Mouse (Mus musculus): ENCODE measurements around the gene Sema5a. TPM values are rescaled to one million over a fixed set of nuclear protein-coding genes. Genes with fewer than 3 reads are reported as not detected.

Gene Sema5a
- polyA plus RNA-seq, 1 experiment from 2014 or later = 13.5 TPM

DNA sequence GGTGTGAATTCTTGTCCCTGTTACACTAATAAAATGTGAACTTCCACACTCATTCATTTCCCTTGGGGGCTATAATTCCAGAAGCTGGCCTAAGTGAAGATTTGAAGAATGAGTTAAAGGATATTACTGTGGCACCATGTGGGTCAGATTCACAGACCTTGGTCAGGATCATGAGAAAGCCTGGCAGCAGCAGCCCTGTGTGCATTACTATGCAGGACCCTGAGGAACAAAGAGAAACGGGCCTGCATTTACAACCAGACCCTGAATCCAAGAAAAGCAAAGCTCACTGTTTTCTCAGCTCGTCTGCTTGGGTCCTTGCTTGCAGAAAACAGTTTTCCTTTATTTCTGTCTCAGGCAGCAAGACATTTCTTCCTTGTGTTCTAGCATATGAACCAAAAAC lies 374.6 kb downstream of the Sema5a start:
- Histone ChIP-seq H3K4me2 (ENCODE audit: low read length) (no peak overlapping the region), H3K9me3 (ENCODE audit: control insufficient read depth, low read length) (no peaks in the 10 kb centered on the region), H3K4me1 (replicated peaks; ENCODE audit: control insufficient read depth, insufficient read depth, low read length) (no peaks in the 10 kb centered on the region), H3K27ac (ENCODE audit: low read length) (no peak overlapping the region), H3K27me3 (replicated peaks; ENCODE audit: control insufficient read depth, insufficient read depth, low read length) (no peaks in the 10 kb centered on the region), H3K9ac (replicated peaks; ENCODE audit: low read depth, low read length) (no peak overlapping the region), H3K36me3 (ENCODE audit: control insufficient read depth, insufficient read depth) (no peaks in the 10 kb centered on the region), H3K4me3 (replicated peaks; ENCODE audit: low read length) (no peak overlapping the region)
- 50% methylated on average over 2 of the region's 2 CpGs for WGBS
- ATAC-seq = no peak

DNA sequence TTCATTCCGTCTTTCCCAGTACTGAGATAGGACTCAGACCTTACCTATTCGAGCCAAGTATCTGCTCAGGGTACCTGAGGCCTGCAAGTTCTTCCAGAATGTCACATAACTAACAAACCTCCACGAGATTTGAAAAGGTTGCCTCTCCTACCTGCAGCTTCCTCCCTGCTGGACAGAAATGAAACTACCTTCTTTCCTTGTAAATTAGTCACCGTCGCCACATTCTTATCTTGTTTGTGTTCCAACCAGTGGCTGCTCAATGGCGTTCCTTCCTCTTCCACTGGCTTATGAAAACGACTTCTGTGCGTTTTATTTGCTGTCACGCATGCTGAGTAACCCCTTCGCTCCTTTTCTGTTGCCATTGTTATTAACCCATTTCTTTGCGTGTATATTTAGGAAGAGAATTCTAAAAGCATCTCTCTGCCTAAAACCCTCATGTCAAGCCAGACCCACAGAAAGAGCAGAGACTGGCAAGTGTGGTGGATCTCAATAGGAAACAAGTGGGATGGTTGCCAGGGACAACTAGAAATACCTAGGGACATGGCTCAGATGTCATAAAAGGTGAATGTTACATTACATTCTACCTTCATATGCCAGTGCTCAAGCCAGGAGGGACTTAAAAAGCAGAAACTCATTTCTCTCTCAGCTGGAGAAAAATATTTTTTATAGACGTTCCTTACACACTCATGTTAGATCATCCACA lies 378.6 kb downstream of the Sema5a start:
- H3K9ac ChIP-seq (replicated peaks; ENCODE audit: low read depth, low read length) = no peak overlapping the region
- no peak overlapping the region for H3K4me3 ChIP-seq (replicated peaks; ENCODE audit: low read length)
- H3K4me1 ChIP-seq (replicated peaks; ENCODE audit: control insufficient read depth, insufficient read depth, low read length) = no peaks in the 10 kb centered on the region
- H3K4me2 ChIP-seq (ENCODE audit: low read length) = no peak overlapping the region
- no peaks in the 10 kb centered on the region for H3K36me3 ChIP-seq (ENCODE audit: control insufficient read depth, insufficient read depth)
- H3K27ac ChIP-seq (ENCODE audit: low read length) = no peak overlapping the region
- ATAC-seq = no peak
- WGBS = 81% methylated on average over 12 of the region's 12 CpGs
- no peaks in the 10 kb centered on the region for H3K27me3 ChIP-seq (replicated peaks; ENCODE audit: control insufficient read depth, insufficient read depth, low read length)
- no peaks in the 10 kb centered on the region for H3K9me3 ChIP-seq (ENCODE audit: control insufficient read depth, low read length)

DNA sequence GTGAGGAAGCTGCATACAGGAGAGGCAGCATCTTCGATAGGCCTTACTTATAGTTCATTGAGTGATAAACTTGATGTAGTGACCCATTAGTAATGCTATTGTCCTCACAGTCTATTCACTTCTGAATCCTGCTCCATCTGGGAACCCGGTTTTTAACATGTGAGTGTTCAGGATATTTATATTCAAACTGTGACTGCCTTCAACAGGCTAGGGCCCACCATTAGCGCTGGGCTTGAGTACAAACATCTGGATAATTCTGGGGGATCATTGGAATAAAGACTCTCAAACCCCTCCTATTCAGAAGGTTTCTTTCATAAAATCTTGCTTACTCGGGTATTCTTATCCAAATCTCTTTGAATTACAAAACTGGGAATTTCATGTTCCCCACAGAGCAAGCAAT lies 379.5 kb downstream of the Sema5a start:
- ATAC-seq = no peak
- no peaks in the 10 kb centered on the region for H3K9me3 ChIP-seq (ENCODE audit: control insufficient read depth, low read length)
- WGBS = 24% methylated on average over 4 of the region's 4 CpGs

DNA sequence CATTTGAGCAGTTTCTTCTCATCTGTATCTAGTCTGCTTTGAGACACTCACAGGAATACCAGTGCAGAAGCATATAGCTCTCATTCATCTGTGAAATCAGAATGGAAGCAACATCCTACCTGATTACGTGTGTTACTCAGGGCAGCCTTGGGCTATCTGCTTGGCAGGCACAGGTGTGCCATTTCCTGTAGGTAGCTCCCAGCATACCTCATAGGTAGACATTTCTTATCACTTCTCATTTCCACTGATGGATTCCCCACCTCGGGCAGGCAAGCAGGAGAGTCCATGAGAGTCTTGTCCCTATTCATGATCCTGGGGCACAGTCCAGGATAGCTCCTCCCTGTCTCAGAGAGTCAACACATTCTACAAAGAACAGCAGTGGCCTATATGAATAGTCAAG lies 381.4 kb downstream of the Sema5a start:
- no peak for ATAC-seq
- H3K4me3 ChIP-seq (replicated peaks; ENCODE audit: low read length) = no peak overlapping the region
- H3K4me2 ChIP-seq (ENCODE audit: low read length) = no peak overlapping the region
- H3K27ac ChIP-seq (ENCODE audit: low read length) = no peak overlapping the region
- no peak overlapping the region for H3K9ac ChIP-seq (replicated peaks; ENCODE audit: low read depth, low read length)
- H3K4me1 ChIP-seq (replicated peaks; ENCODE audit: control insufficient read depth, insufficient read depth, low read length) = no peaks in the 10 kb centered on the region
- no peaks in the 10 kb centered on the region for H3K36me3 ChIP-seq (ENCODE audit: control insufficient read depth, insufficient read depth)
- no peaks in the 10 kb centered on the region for H3K9me3 ChIP-seq (ENCODE audit: control insufficient read depth, low read length)
- WGBS = 94% methylated on average over 2 of the region's 2 CpGs
- no peaks in the 10 kb centered on the region for H3K27me3 ChIP-seq (replicated peaks; ENCODE audit: control insufficient read depth, insufficient read depth, low read length)

More for the DNA sequence above, 379.5 kb downstream of the Sema5a start:
- no peak overlapping the region for H3K9ac ChIP-seq (replicated peaks; ENCODE audit: low read depth, low read length)
- no peaks in the 10 kb centered on the region for H3K27me3 ChIP-seq (replicated peaks; ENCODE audit: control insufficient read depth, insufficient read depth, low read length)
- no peak overlapping the region for H3K27ac ChIP-seq (ENCODE audit: low read length)
- H3K4me2 ChIP-seq (ENCODE audit: low read length) = no peak overlapping the region
- no peaks in the 10 kb centered on the region for H3K4me1 ChIP-seq (replicated peaks; ENCODE audit: control insufficient read depth, insufficient read depth, low read length)
- H3K36me3 ChIP-seq (ENCODE audit: control insufficient read depth, insufficient read depth) = no peaks in the 10 kb centered on the region
- no peak overlapping the region for H3K4me3 ChIP-seq (replicated peaks; ENCODE audit: low read length)

DNA sequence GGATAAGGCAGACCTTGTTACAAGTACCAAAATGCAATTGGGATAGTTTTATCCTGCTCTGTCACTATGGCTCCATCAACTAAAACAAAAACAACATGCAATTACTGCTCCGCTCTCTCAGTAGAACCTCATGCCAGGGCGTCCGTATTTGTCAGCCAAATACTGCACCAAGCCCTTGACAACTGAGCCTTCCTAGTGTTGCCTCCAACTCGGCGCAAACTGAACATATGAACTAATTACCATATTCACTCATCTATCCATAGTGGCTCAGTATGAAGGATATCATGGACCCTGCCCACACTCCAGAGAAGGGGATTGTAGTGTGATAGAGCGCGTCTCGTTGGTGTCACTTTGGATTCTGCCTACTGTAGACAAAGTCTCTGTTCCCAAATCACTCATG lies 389.1 kb downstream of the Sema5a start:
- Histone ChIP-seq H3K9ac (replicated peaks; ENCODE audit: low read depth, low read length) (no peak overlapping the region), H3K27ac (ENCODE audit: low read length) (no peak overlapping the region), H3K9me3 (ENCODE audit: control insufficient read depth, low read length) (no peaks in the 10 kb centered on the region), H3K27me3 (replicated peaks; ENCODE audit: control insufficient read depth, insufficient read depth, low read length) (no peaks in the 10 kb centered on the region), H3K4me1 (replicated peaks; ENCODE audit: control insufficient read depth, insufficient read depth, low read length) (no peaks in the 10 kb centered on the region), H3K4me3 (replicated peaks; ENCODE audit: low read length) (no peak overlapping the region), H3K4me2 (ENCODE audit: low read length) (no peak overlapping the region), H3K36me3 (ENCODE audit: control insufficient read depth, insufficient read depth) (no peaks in the 10 kb centered on the region)
- ATAC-seq = no peak
- 88% methylated on average over 8 of the region's 8 CpGs for WGBS

DNA sequence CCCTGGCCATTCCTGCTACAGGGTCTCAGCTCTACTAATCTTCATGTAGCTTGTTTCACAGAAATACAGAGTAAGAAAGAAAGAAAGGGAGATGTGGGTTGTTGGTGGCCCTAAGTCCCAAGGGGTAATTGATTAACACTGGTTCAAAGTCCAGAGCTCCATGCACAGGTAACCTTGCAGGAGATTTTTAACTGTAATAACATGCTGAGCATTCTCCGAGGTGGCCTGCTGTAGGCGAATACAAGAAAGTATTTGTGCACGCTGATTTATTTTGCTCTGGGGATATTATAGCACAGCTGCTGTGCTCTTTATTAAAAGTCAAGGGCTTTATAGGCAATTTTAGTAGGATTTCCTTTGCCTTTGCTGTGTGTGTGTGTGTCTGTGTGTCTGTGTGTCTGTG lies 393.3 kb downstream of the Sema5a start:
- Histone ChIP-seq H3K9me3 (ENCODE audit: control insufficient read depth, low read length) (no peaks in the 10 kb centered on the region), H3K4me1 (replicated peaks; ENCODE audit: control insufficient read depth, insufficient read depth, low read length) (no peaks in the 10 kb centered on the region), H3K27ac (ENCODE audit: low read length) (no peak overlapping the region), H3K4me2 (ENCODE audit: low read length) (no peak overlapping the region), H3K9ac (replicated peaks; ENCODE audit: low read depth, low read length) (no peak overlapping the region), H3K4me3 (replicated peaks; ENCODE audit: low read length) (no peak overlapping the region), H3K27me3 (replicated peaks; ENCODE audit: control insufficient read depth, insufficient read depth, low read length) (no peaks in the 10 kb centered on the region), H3K36me3 (ENCODE audit: control insufficient read depth, insufficient read depth) (no peaks in the 10 kb centered on the region)
- 86% methylated on average over 3 of the region's 3 CpGs for WGBS
- no peak for ATAC-seq

DNA sequence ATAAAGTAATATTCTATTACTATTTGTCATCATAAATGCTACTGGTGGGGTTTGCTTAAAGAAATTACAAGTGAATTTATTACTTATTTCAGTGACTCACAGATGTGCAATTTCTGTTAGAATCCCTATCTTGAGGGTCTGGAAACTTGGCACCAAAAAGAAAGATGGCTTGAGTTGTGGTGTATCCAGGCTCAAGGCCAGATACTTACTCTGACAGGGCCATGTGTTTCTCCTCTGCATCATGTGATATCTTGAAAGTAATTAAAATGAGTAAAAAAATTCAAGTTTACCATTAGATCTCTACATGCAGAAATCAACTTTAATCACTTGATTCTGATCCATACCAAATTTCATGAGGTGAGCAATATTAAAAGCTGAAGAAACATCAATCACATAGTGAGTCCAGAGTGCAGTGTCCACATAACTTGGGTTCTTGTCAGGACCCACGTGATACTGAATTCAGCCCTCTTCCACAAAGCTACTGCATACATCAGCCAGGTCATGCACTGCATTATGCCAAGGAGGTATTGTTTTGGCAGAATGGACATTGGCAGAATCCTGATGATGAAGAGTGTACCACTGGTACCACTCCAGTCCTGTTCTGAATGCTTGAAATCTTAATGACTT lies 402.6 kb downstream of the Sema5a start:
- H3K4me3 ChIP-seq (replicated peaks; ENCODE audit: low read length) = no peak overlapping the region
- ATAC-seq = no peak
- H3K9me3 ChIP-seq (ENCODE audit: control insufficient read depth, low read length) = no peaks in the 10 kb centered on the region
- 58% methylated on average over 1 of the region's 1 CpGs for WGBS
- no peaks in the 10 kb centered on the region for H3K36me3 ChIP-seq (ENCODE audit: control insufficient read depth, insufficient read depth)
- H3K9ac ChIP-seq (replicated peaks; ENCODE audit: low read depth, low read length) = no peak overlapping the region
- no peaks in the 10 kb centered on the region for H3K27me3 ChIP-seq (replicated peaks; ENCODE audit: control insufficient read depth, insufficient read depth, low read length)
- no peak overlapping the region for H3K27ac ChIP-seq (ENCODE audit: low read length)
- H3K4me1 ChIP-seq (replicated peaks; ENCODE audit: control insufficient read depth, insufficient read depth, low read length) = no peaks in the 10 kb centered on the region
- H3K4me2 ChIP-seq (ENCODE audit: low read length) = no peak overlapping the region

DNA sequence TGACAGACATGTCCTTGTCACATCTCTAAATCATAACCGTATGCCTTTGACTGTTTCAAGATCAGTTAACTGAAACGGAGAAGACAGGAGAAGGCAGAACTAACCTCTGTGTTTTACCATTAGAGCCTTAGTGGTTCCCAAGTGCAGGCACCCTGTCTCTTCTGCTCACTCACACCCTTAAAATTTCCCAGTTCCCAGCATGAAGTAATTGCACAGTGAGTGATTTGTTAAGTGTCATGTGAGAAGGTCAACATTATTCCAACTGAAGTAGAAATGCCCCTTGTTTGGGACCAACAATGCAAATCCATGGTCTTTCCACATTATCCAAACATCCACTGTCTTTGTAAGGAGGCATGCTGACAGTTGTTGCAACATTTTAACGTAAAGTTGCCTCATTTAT lies 409.4 kb downstream of the Sema5a start:
- no peak overlapping the region for H3K27ac ChIP-seq (ENCODE audit: low read length)
- 80% methylated on average over 3 of the region's 3 CpGs for WGBS
- H3K4me2 ChIP-seq (ENCODE audit: low read length) = no peak overlapping the region
- no peaks in the 10 kb centered on the region for H3K36me3 ChIP-seq (ENCODE audit: control insufficient read depth, insufficient read depth)
- no peaks in the 10 kb centered on the region for H3K4me1 ChIP-seq (replicated peaks; ENCODE audit: control insufficient read depth, insufficient read depth, low read length)
- H3K4me3 ChIP-seq (replicated peaks; ENCODE audit: low read length) = no peak overlapping the region
- ATAC-seq = no peak
- no peak overlapping the region for H3K9ac ChIP-seq (replicated peaks; ENCODE audit: low read depth, low read length)
- H3K9me3 ChIP-seq (ENCODE audit: control insufficient read depth, low read length) = no peaks in the 10 kb centered on the region
- no peaks in the 10 kb centered on the region for H3K27me3 ChIP-seq (replicated peaks; ENCODE audit: control insufficient read depth, insufficient read depth, low read length)

DNA sequence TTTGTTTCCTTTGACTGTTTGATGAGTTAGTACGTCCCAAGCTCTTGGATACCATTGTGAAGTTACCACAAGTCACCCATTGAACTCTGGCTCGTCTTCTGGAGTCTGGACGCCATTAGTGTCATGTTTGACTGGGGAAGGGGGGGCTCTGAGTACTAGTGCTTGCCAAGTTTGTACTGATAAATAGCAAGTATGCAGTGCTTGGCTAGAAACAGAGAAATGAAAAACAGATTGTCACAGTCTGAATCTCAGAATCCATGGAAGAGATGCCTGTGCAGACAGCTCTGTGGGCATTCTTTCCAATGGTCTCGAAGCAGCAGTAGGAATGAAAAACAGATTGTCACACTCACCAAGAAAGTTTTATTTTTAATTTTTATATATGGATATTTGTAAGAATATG lies 411.4 kb downstream of the Sema5a start:
- no peak overlapping the region for H3K4me3 ChIP-seq (replicated peaks; ENCODE audit: low read length)
- 56% methylated on average over 4 of the region's 4 CpGs for WGBS
- no peak overlapping the region for H3K4me2 ChIP-seq (ENCODE audit: low read length)
- ATAC-seq = no peak
- no peaks in the 10 kb centered on the region for H3K27me3 ChIP-seq (replicated peaks; ENCODE audit: control insufficient read depth, insufficient read depth, low read length)
- H3K27ac ChIP-seq (ENCODE audit: low read length) = no peak overlapping the region
- H3K4me1 ChIP-seq (replicated peaks; ENCODE audit: control insufficient read depth, insufficient read depth, low read length) = no peaks in the 10 kb centered on the region
- no peaks in the 10 kb centered on the region for H3K9me3 ChIP-seq (ENCODE audit: control insufficient read depth, low read length)
- H3K36me3 ChIP-seq (ENCODE audit: control insufficient read depth, insufficient read depth) = no peaks in the 10 kb centered on the region
- no peak overlapping the region for H3K9ac ChIP-seq (replicated peaks; ENCODE audit: low read depth, low read length)
